Mouse (Mus musculus) cerebellum, adult 2 months (tissue): Measurements from ENCODE around the gene Mt2.

Experiments used
- CTCF ChIP-seq: fragments of 200-500 bp; IDR thresholded peaks from 2 replicates; pipeline ENCODE4 v1.5.1; 2011; ENCODE audit warnings: low read depth, mild to moderate bottlenecking, control low read depth, low read length, moderate library complexity, borderline replicate concordance; ENCODE audit not compliant: insufficient read depth
- POLR2A ChIP-seq: fragments of 200-500 bp; IDR thresholded peaks from 2 replicates; pipeline ENCODE4 v1.6.1; 2011; ENCODE audit warnings: low read length, control low read depth, borderline replicate concordance; ENCODE audit not compliant: insufficient read depth

DNA sequence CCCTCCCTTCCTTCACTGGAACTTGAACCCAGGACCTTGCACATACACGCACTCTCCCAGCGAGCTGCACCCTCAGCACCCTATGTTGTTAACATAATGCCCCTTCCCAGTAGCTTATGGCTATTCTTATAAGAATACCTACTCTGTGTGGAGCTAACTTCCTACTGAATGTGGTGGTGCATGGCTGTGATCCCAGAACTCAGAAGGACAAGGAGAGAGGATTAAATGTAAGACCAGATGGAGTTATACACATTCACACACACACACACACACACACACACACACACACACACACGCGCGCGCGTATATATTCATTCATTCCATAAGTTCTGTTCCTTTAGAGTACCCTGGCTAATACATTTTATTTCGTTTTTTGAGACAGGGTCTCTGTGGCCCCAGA, 33.8 kb downstream of the Mt2 start:
- TF ChIP-seq CTCF, result no peak
- TF ChIP-seq POLR2A, result no peak
